Mouse (Mus musculus): Measurements from ENCODE around the gene Adcy2. TPM values are rescaled to one million over a fixed set of nuclear protein-coding genes. Genes with fewer than 3 reads are reported as not detected.

Gene Adcy2
- polyA plus RNA-seq, 1 experiment from 2014 or later, result 0.74 TPM

DNA sequence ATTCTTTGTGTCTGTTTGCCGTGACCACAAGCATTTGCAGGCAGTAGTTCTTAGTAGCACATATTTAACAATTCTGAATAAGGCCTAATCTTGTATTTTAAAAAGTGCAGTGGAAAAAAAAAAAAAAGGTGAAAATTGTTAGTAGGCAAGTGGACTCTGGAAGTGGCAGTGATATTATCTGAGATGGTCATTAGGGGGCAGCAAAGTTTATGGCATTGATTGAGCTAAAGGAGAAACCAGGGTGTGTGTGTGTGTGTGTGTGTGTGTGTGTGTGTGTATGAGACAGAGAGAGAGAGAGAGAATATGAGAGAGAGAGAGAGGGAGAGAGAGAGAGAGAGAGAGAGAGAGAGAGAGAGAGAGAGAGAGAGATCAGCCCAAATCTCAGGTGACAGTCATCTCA lies 405.5 kb downstream of the Adcy2 start:
- 68% methylated on average over 1 of the region's 1 CpGs for WGBS (ENCODE audit: insufficient replicate concordance)
- Histone ChIP-seq H3K27me3 (ENCODE audit: control insufficient read depth, insufficient read depth, low read length) (peaks cover 6% of the 10 kb centered on the region; the same call in 1 of the 2 replicates), H3K4me2 (no peak overlapping the region), H3K4me3 (ENCODE audit: low read depth, low read length) (no peak overlapping the region), H3K27ac (ENCODE audit: low read depth, low read length) (no peak overlapping the region), H3K4me1 (ENCODE audit: control insufficient read depth, insufficient read depth, low read length) (no peaks in the 10 kb centered on the region), H3K9me3 (replicated peaks; ENCODE audit: control insufficient read depth, low read length) (no peaks in the 10 kb centered on the region), H3K9ac (ENCODE audit: low read depth, low read length) (no peak overlapping the region), H3K36me3 (ENCODE audit: control insufficient read depth, insufficient read depth, low read length) (peaks cover 24% of the 10 kb centered on the region)
- no peak for ATAC-seq (replicated peaks; ENCODE audit: insufficient number of reproducible peaks, low FRiP score, low TSS enrichment)

GRCm38 (mm10) chr13:68588352-68588751 lies 411.0 kb downstream of the Adcy2 start:
- Histone ChIP-seq H3K4me1 (ENCODE audit: control insufficient read depth, insufficient read depth, low read length) (no peaks in the 10 kb centered on the region), H3K4me2 (no peak overlapping the region), H3K27ac (ENCODE audit: low read depth, low read length) (no peak overlapping the region), H3K27me3 (ENCODE audit: control insufficient read depth, insufficient read depth, low read length) (no peaks in the 10 kb centered on the region), H3K4me3 (ENCODE audit: low read depth, low read length) (no peak overlapping the region), H3K36me3 (ENCODE audit: control insufficient read depth, insufficient read depth, low read length) (peaks cover 56% of the 10 kb centered on the region), H3K9me3 (replicated peaks; ENCODE audit: control insufficient read depth, low read length) (no peaks in the 10 kb centered on the region), H3K9ac (ENCODE audit: low read depth, low read length) (no peak overlapping the region)
- no peak for ATAC-seq (replicated peaks; ENCODE audit: insufficient number of reproducible peaks, low FRiP score, low TSS enrichment)

DNA sequence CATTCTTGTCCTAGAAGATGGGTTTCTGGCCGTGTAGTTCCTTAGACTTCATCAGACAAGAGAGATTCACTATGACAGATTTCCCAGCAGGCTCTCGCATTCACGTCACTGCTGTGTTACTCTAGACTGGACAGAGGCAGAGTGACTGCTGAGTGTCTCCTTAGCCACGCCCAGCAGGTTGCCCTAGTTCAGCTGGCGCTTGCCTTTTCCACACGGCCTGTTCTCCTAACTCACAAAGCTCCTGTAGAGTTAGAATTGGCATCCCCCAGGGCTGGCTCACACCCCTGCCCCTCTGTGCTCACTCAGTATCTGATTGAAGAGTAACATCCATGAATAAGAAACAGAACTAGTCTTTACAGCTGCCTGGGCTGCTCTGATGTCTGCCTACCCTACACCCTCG lies 413.9 kb downstream of the Adcy2 start:
- H3K27me3 ChIP-seq (ENCODE audit: control insufficient read depth, insufficient read depth, low read length), result no peaks in the 10 kb centered on the region
- no peak for ATAC-seq (replicated peaks; ENCODE audit: insufficient number of reproducible peaks, low FRiP score, low TSS enrichment)
- H3K27ac ChIP-seq (ENCODE audit: low read depth, low read length), result no peak overlapping the region
- peaks cover 40% of the 10 kb centered on the region for H3K36me3 ChIP-seq (ENCODE audit: control insufficient read depth, insufficient read depth, low read length)
- H3K4me3 ChIP-seq (ENCODE audit: low read depth, low read length), result no peak overlapping the region
- H3K9ac ChIP-seq (ENCODE audit: low read depth, low read length), result no peak overlapping the region
- WGBS (ENCODE audit: insufficient replicate concordance), result 87% methylated on average over 7 of the region's 7 CpGs
- no peaks in the 10 kb centered on the region for H3K9me3 ChIP-seq (replicated peaks; ENCODE audit: control insufficient read depth, low read length)
- peaks cover 6% of the 10 kb centered on the region; the same call in 1 of the 2 replicates for H3K4me1 ChIP-seq (ENCODE audit: control insufficient read depth, insufficient read depth, low read length)
- H3K4me2 ChIP-seq, result no peak overlapping the region

DNA sequence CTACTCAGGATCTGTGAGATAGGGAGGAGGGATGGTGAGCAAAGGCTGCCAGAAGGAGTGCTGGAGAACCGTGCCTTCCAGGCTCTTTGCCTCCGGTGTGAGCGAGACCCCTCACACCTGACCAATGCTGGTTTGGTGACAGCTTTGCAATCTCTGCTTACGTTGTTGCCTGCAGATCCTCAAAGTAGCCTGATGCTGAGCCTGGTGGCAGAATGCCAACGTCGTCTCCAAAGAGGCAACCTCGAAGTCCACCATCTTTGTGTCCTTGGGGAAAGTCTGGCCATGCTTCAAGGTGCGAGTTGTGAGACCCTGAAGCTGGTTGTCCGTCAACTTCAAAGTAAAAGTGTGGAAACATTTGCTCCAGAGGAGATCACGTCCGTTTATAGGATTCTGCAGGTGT lies 415.4 kb downstream of the Adcy2 start:
- Histone ChIP-seq H3K27ac (ENCODE audit: low read depth, low read length) (no peak overlapping the region), H3K4me2 (no peak overlapping the region), H3K4me1 (ENCODE audit: control insufficient read depth, insufficient read depth, low read length) (peaks cover 6% of the 10 kb centered on the region; the same call in 1 of the 2 replicates), H3K9me3 (replicated peaks; ENCODE audit: control insufficient read depth, low read length) (no peaks in the 10 kb centered on the region), H3K9ac (ENCODE audit: low read depth, low read length) (no peak overlapping the region), H3K36me3 (ENCODE audit: control insufficient read depth, insufficient read depth, low read length) (peaks cover 34% of the 10 kb centered on the region), H3K4me3 (ENCODE audit: low read depth, low read length) (no peak overlapping the region), H3K27me3 (ENCODE audit: control insufficient read depth, insufficient read depth, low read length) (no peaks in the 10 kb centered on the region)
- ATAC-seq (replicated peaks; ENCODE audit: insufficient number of reproducible peaks, low FRiP score, low TSS enrichment), result no peak
- 89% methylated on average over 11 of the region's 11 CpGs for WGBS (ENCODE audit: insufficient replicate concordance)

DNA sequence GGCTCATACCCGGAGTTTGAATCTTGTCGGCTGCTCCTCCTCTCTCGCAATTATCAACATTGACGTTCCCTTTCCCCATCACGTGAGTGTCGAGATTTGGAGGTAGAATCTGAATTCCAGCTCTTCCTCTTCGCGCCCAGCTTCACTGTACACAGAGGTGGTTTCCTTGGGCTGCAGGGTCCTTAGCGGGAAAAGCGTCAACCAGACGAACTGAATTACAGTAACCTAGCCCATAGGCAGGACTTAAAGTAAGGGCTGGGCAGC lies 416.9 kb downstream of the Adcy2 start:
- no peaks in the 10 kb centered on the region for H3K27me3 ChIP-seq (ENCODE audit: control insufficient read depth, insufficient read depth, low read length)
- H3K4me3 ChIP-seq (ENCODE audit: low read depth, low read length), result peak overlapping the region; percentile 93
- peaks cover 24% of the 10 kb centered on the region for H3K36me3 ChIP-seq (ENCODE audit: control insufficient read depth, insufficient read depth, low read length)
- peaks cover 6% of the 10 kb centered on the region; the same call in 1 of the 2 replicates for H3K4me1 ChIP-seq (ENCODE audit: control insufficient read depth, insufficient read depth, low read length)
- ATAC-seq (replicated peaks; ENCODE audit: insufficient number of reproducible peaks, low FRiP score, low TSS enrichment), result no peak
- H3K4me2 ChIP-seq, result peak overlapping the region; percentile 83
- H3K9ac ChIP-seq (ENCODE audit: low read depth, low read length), result peak overlapping the region; percentile 88
- WGBS (ENCODE audit: insufficient replicate concordance), result under 1% methylated on average over 11 of the region's 11 CpGs
- peak overlapping the region; percentile 74; the same call in 1 of the 2 replicates for H3K27ac ChIP-seq (ENCODE audit: low read depth, low read length)
- H3K9me3 ChIP-seq (replicated peaks; ENCODE audit: control insufficient read depth, low read length), result no peaks in the 10 kb centered on the region

DNA sequence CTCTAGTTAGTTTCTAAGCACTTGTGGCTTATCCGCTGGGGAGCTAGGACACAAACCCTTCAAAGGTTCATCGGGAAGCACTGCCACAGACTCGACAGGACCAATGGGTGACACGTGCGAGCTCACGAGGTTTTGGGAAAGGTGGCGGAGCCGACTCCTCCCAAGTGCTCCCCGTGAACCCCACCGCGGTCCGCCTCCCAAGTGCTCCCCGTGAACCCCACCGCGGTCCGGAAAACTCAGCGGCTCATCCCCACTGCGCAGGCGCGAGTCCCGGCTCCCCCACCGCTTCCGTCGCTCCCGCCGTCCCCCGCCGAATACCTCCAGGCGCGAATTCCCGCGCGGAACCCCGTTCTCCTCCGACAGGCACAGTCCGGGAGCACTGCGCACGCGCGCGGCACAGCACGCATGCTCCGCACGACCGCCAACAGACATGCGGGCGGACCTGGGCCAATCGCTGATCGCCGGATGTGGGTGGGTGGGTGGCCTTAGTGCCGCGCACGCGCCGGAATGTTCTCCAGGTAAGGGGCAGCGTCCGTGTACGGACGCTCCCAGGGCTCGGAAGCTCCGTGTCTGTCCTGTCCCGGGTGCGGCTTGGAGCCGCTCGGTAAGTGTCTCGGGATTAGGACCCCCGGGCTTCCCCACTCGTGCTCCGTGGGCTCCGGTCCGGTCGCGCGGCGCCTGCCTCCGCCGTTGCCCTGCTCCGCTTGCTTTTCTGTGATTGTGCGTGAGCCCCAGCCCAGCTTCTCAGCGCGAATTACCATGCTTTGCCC lies 417.4 kb downstream of the Adcy2 start, which contains the start of the genes Mtrr and Fastkd3:
Gene Mtrr (minus strand): TSS at position 403 of the 770 bp plus-strand sequence.
Gene Fastkd3 (plus strand): TSS at position 488 of the 770 bp plus-strand sequence.
- H3K36me3 ChIP-seq (ENCODE audit: control insufficient read depth, insufficient read depth, low read length), result peaks cover 24% of the 10 kb centered on the region
- peak; percentile 99 for ATAC-seq (replicated peaks; ENCODE audit: insufficient number of reproducible peaks, low FRiP score, low TSS enrichment)
- peak within 1 kb of the TSS; percentile 74 for H3K27ac ChIP-seq (ENCODE audit: low read depth, low read length)
- peak within 1 kb of the TSS; percentile 88 for H3K9ac ChIP-seq (ENCODE audit: low read depth, low read length)
- peaks cover 6% of the 10 kb centered on the region; the same call in 1 of the 2 replicates for H3K4me1 ChIP-seq (ENCODE audit: control insufficient read depth, insufficient read depth, low read length)
- H3K4me2 ChIP-seq, result peak within 1 kb of the TSS; percentile 83
- under 1% methylated on average over 81 of the region's 81 CpGs for WGBS (ENCODE audit: insufficient replicate concordance)
- no peaks in the 10 kb centered on the region for H3K9me3 ChIP-seq (replicated peaks; ENCODE audit: control insufficient read depth, low read length)
- H3K4me3 ChIP-seq (ENCODE audit: low read depth, low read length), result peak within 1 kb of the TSS; percentile 93
- H3K27me3 ChIP-seq (ENCODE audit: control insufficient read depth, insufficient read depth, low read length), result no peaks in the 10 kb centered on the region

- WGBS (ENCODE audit: insufficient replicate concordance), result 23% methylated on average over 14 of the region's 14 CpGs
- Histone ChIP-seq H3K9ac (ENCODE audit: low read depth, low read length) (peak overlapping the region; percentile 88), H3K4me2 (peak overlapping the region; percentile 83), H3K4me1 (ENCODE audit: control insufficient read depth, insufficient read depth, low read length) (peaks cover 6% of the 10 kb centered on the region; the same call in 1 of the 2 replicates), H3K4me3 (ENCODE audit: low read depth, low read length) (peak overlapping the region; percentile 93), H3K36me3 (ENCODE audit: control insufficient read depth, insufficient read depth, low read length) (peaks cover 24% of the 10 kb centered on the region), H3K27ac (ENCODE audit: low read depth, low read length) (peak overlapping the region; percentile 74), H3K27me3 (ENCODE audit: control insufficient read depth, insufficient read depth, low read length) (no peaks in the 10 kb centered on the region), H3K9me3 (replicated peaks; ENCODE audit: control insufficient read depth, low read length) (no peaks in the 10 kb centered on the region)
- ATAC-seq (replicated peaks; ENCODE audit: insufficient number of reproducible peaks, low FRiP score, low TSS enrichment), result no peak; the same call in 1 of the 2 replicates
Measured at GRCm38 (mm10) chr13:68581086-68581740, 418.1 kb downstream of the Adcy2 start.

- Histone ChIP-seq H3K27me3 (ENCODE audit: control insufficient read depth, insufficient read depth, low read length) (no peaks in the 10 kb centered on the region), H3K9ac (ENCODE audit: low read depth, low read length) (no peak overlapping the region), H3K9me3 (replicated peaks; ENCODE audit: control insufficient read depth, low read length) (no peaks in the 10 kb centered on the region), H3K27ac (ENCODE audit: low read depth, low read length) (no peak overlapping the region), H3K4me2 (no peak overlapping the region), H3K4me1 (ENCODE audit: control insufficient read depth, insufficient read depth, low read length) (peaks cover 13% of the 10 kb centered on the region), H3K4me3 (ENCODE audit: low read depth, low read length) (no peak overlapping the region), H3K36me3 (ENCODE audit: control insufficient read depth, insufficient read depth, low read length) (peaks cover 14% of the 10 kb centered on the region; the same call in 1 of the 2 replicates)
- ATAC-seq (replicated peaks; ENCODE audit: insufficient number of reproducible peaks, low FRiP score, low TSS enrichment), result no peak
- WGBS (ENCODE audit: insufficient replicate concordance), result 97% methylated on average over 7 of the region's 7 CpGs
Measured at GRCm38 (mm10) chr13:68577945-68578344, 421.4 kb downstream of the Adcy2 start.

Data from heart, embryonic 11.5 days (tissue).